Comparison of ENCODE assay signal across 9 mouse cellular contexts in genomic region chr2:38510120-38510519, GRCm38 (mm10). TPM values are rescaled to one million over a fixed set of nuclear protein-coding genes. Genes with fewer than 3 reads are reported as not detected.
DNase-seq lines count a peak whose midpoint lies in the region; ATAC-seq lines count a peak whose summit lies in the region.
"Had no signal": no experiment of that assay in that cellular context is flagged by ENCODE, and none has a peak within 500 bp of the region (broad histone marks: within the 10 kb centered on the region; RNA-seq: fewer than 3 reads in every experiment).

No protein-coding gene starts in this region.

- H3K4me1 ChIP-seq in heart, embryonic 16.5 days (ENCODE audit: control insufficient read depth, insufficient read depth, low read length): peaks cover 16% of the 10 kb centered on the region
- peaks cover 27% of the 10 kb centered on the region for H3K4me1 ChIP-seq in heart, embryonic 11.5 days (ENCODE audit: control insufficient read depth, insufficient read depth, low read length)
- peaks cover 18% of the 10 kb centered on the region for H3K4me1 ChIP-seq in kidney, embryonic 16.5 days (ENCODE audit: insufficient read depth, low read length)
- H3K4me1 ChIP-seq in liver, embryonic 11.5 days (replicated peaks; ENCODE audit: control insufficient read depth, insufficient read depth, low read length): peaks cover 14% of the 10 kb centered on the region

- H3K36me3 ChIP-seq in heart, embryonic 16.5 days (ENCODE audit: control insufficient read depth, insufficient read depth): no peaks in the 10 kb centered on the region
- no peaks in the 10 kb centered on the region for H3K36me3 ChIP-seq in heart, embryonic 11.5 days (ENCODE audit: control insufficient read depth, insufficient read depth, low read length)
- H3K36me3 ChIP-seq in kidney, embryonic 16.5 days (ENCODE audit: insufficient read depth, low read length): no peaks in the 10 kb centered on the region
- H3K36me3 ChIP-seq in liver, embryonic 11.5 days (ENCODE audit: control insufficient read depth, insufficient read depth, low read length): no peaks in the 10 kb centered on the region
- H3K36me3 ChIP-seq: embryonic facial prominence, embryonic 12.5 days had no signal

- no peaks in the 10 kb centered on the region for H3K9me3 ChIP-seq in heart, embryonic 16.5 days (replicated peaks; ENCODE audit: control insufficient read depth, low read length)
- no peaks in the 10 kb centered on the region for H3K9me3 ChIP-seq in heart, embryonic 11.5 days (replicated peaks; ENCODE audit: control insufficient read depth, low read length)
- no peaks in the 10 kb centered on the region for H3K9me3 ChIP-seq in kidney, embryonic 16.5 days (ENCODE audit: low read length)
- no peaks in the 10 kb centered on the region for H3K9me3 ChIP-seq in liver, embryonic 11.5 days (ENCODE audit: control insufficient read depth, low read length)
- H3K9me3 ChIP-seq: embryonic facial prominence, embryonic 12.5 days had no signal

- 81% methylated on average over 1 of the region's 1 CpGs for WGBS in heart, embryonic 16.5 days
- WGBS in heart, embryonic 11.5 days (ENCODE audit: insufficient replicate concordance): 97% methylated on average over 1 of the region's 1 CpGs
- WGBS in kidney, embryonic 16.5 days: 82% methylated on average over 1 of the region's 1 CpGs
- WGBS in liver, embryonic 11.5 days: 91% methylated on average over 1 of the region's 1 CpGs

- intact Hi-C loops in left cerebral cortex, postnatal 36 days (cut with DNase I): no loop called here

- H3K9ac ChIP-seq in heart, embryonic 16.5 days (ENCODE audit: low read length): no peak overlapping the region
- no peak overlapping the region for H3K9ac ChIP-seq in heart, embryonic 11.5 days (ENCODE audit: low read depth, low read length)
- no peak overlapping the region for H3K9ac ChIP-seq in kidney, embryonic 16.5 days (replicated peaks; ENCODE audit: low read length)
- H3K9ac ChIP-seq in liver, embryonic 11.5 days (ENCODE audit: low read depth, low read length): no peak overlapping the region
- H3K9ac ChIP-seq: embryonic facial prominence, embryonic 12.5 days had no signal

- no peak overlapping the region for H3K4me3 ChIP-seq in heart, embryonic 16.5 days (ENCODE audit: low read length)
- no peak overlapping the region for H3K4me3 ChIP-seq in heart, embryonic 11.5 days (ENCODE audit: low read depth, low read length)
- H3K4me3 ChIP-seq in kidney, embryonic 16.5 days (ENCODE audit: low read length): no peak overlapping the region
- H3K4me3 ChIP-seq in liver, embryonic 11.5 days (ENCODE audit: low read depth, low read length): no peak overlapping the region
- H3K4me3 ChIP-seq: embryonic facial prominence, embryonic 12.5 days had no signal

- no peak overlapping the region for H3K4me2 ChIP-seq in heart, embryonic 16.5 days (ENCODE audit: low read depth, low read length)
- H3K4me2 ChIP-seq in heart, embryonic 11.5 days: no peak overlapping the region
- H3K4me2 ChIP-seq in kidney, embryonic 16.5 days (replicated peaks; ENCODE audit: low read depth, low read length): no peak overlapping the region
- no peak overlapping the region for H3K4me2 ChIP-seq in liver, embryonic 11.5 days
- H3K4me2 ChIP-seq: embryonic facial prominence, embryonic 12.5 days had no signal

- no peak for ATAC-seq in heart, embryonic 16.5 days (replicated peaks; ENCODE audit: extremely low read depth, insufficient read depth, low FRiP score)
- no peak for ATAC-seq in heart, embryonic 11.5 days (replicated peaks; ENCODE audit: insufficient number of reproducible peaks, low FRiP score, low TSS enrichment)
- ATAC-seq in kidney, embryonic 16.5 days (ENCODE audit: low FRiP score, low TSS enrichment): no peak
- no peak for ATAC-seq in liver, embryonic 11.5 days (replicated peaks; ENCODE audit: low FRiP score)

- peak; percentile 30 for DNase-seq in CD4-positive, CD25-positive, alpha-beta regulatory T cell, adult 2 months (ENCODE audit: low read depth, low spot score)
- peak; percentile 60 for DNase-seq in cerebellum, postnatal 25 days
- DNase-seq in left cerebral cortex, postnatal 36 days (ENCODE audit: low spot score in 2 of 2): peak; percentile 53 to 58
- no peak for DNase-seq in heart, adult 9 months (ENCODE audit: low spot score in 2 of 2)
- no peak for DNase-seq in liver, embryonic 11.5 days (ENCODE audit: low spot score)

- no peaks in the 10 kb centered on the region for H3K27me3 ChIP-seq in heart, embryonic 16.5 days (ENCODE audit: control insufficient read depth, insufficient read depth, low read length)
- H3K27me3 ChIP-seq in heart, embryonic 11.5 days (ENCODE audit: control insufficient read depth, insufficient read depth, low read length): no peaks in the 10 kb centered on the region
- no peaks in the 10 kb centered on the region for H3K27me3 ChIP-seq in kidney, embryonic 16.5 days (ENCODE audit: insufficient read depth, low read length)
- peaks cover 5% of the 10 kb centered on the region; the same call in 1 of the 2 replicates for H3K27me3 ChIP-seq in liver, embryonic 11.5 days (replicated peaks; ENCODE audit: control insufficient read depth, insufficient read depth, low read length)
- H3K27me3 ChIP-seq: embryonic facial prominence, embryonic 12.5 days had no signal

- peak overlapping the region; percentile 3; the same call in 1 of the 2 replicates for H3K27ac ChIP-seq in heart, embryonic 16.5 days (ENCODE audit: low read length)
- H3K27ac ChIP-seq in heart, embryonic 11.5 days (ENCODE audit: low read depth, low read length): no peak overlapping the region
- H3K27ac ChIP-seq in kidney, embryonic 16.5 days (ENCODE audit: low read length): no peak overlapping the region
- H3K27ac ChIP-seq in liver, embryonic 11.5 days (ENCODE audit: low read depth, low read length): no peak overlapping the region
- H3K27ac ChIP-seq: embryonic facial prominence, embryonic 12.5 days had no signal

RNA-seq across cellular contexts. Expression of gene Nek6, which starts 1.3 kb away (rescaled TPM):
- 66.2 and 67.9 TPM in 2 replicates for polyA plus RNA-seq in heart, embryonic 16.5 days (2015; fragmentation: Nextera tagmentation; extraction: Ambion mirVana)
- polyA plus RNA-seq in heart, embryonic 11.5 days (2014; fragmentation: Nextera tagmentation; extraction: Ambion mirVana): 78.8 and 85.1 TPM in 2 replicates
- total RNA-seq in left cerebral cortex, postnatal 36 days (2021): 10 to 100 TPM; 27.0 to 27.9 TPM
- 72.1 and 75.3 TPM in 2 replicates for polyA plus RNA-seq in kidney, embryonic 16.5 days (2015; fragmentation: Nextera tagmentation; extraction: Ambion mirVana)
- 64.9 and 66.2 TPM in 2 replicates for polyA plus RNA-seq in liver, embryonic 11.5 days (2014; fragmentation: Nextera tagmentation; extraction: Ambion mirVana)

Comparison
In these comparisons a context has a peak if more than half of its experiments do, and no peak if none do; other contexts are left out.
1. DNase-seq: peak in CD4-positive, CD25-positive, alpha-beta regulatory T cell, adult 2 months (single experiment), cerebellum, postnatal 25 days (2 of 2) and left cerebral cortex, postnatal 36 days (2 of 2); none in heart, adult 9 months (0 of 2) and liver, embryonic 11.5 days (single experiment).